Mouse (Mus musculus) kidney, embryonic 16.5 days (tissue): ENCODE data around the gene Fsip1. TPM values are rescaled to one million over a fixed set of nuclear protein-coding genes. Genes with fewer than 3 reads are reported as not detected.
A peak's percentile ranks its signal among the peaks of the same experiment; 100 is the strongest.

ENCODE experiments used
- ATAC-seq: fragments of 200-750 bp; cut with Nextera tagmentation; 2 replicates; pipeline ENCODE4 v1.8.0; 2017; ENCODE audit warnings: moderate TSS enrichment; ENCODE audit not compliant: low FRiP score, low TSS enrichment
- H3K27ac ChIP-seq: fragments of 300-500 bp; sonication (generic); 2 replicates; pipeline ENCODE4 v1.5.1; 2014; ENCODE audit warnings: low read length
- H3K27me3 ChIP-seq: fragments of 300-500 bp; sonication (generic); 2 replicates; pipeline ENCODE4 v1.6.1; 2014; ENCODE audit warnings: low read length, control low read depth, mixed read lengths; ENCODE audit not compliant: insufficient read depth
- H3K36me3 ChIP-seq: fragments of 300-500 bp; sonication (generic); 2 replicates; pipeline ENCODE4 v1.6.1; 2014; ENCODE audit warnings: low read length, control low read depth, mixed read lengths; ENCODE audit not compliant: insufficient read depth
- H3K4me1 ChIP-seq: fragments of 300-500 bp; sonication (generic); 2 replicates; pipeline ENCODE4 v1.6.1; 2014; ENCODE audit warnings: low read length, control low read depth, mixed read lengths; ENCODE audit not compliant: insufficient read depth
- H3K4me2 ChIP-seq: fragments of 300-500 bp; sonication (generic); replicated peaks from 2 replicates; pipeline ENCODE4 v1.6.1; 2014; ENCODE audit warnings: low read depth, low read length
- H3K4me3 ChIP-seq: fragments of 300-500 bp; sonication (generic); 2 replicates; pipeline ENCODE4 v1.5.1; 2014; ENCODE audit warnings: mild to moderate bottlenecking, low read length
- H3K9ac ChIP-seq: fragments of 300-500 bp; sonication (generic); replicated peaks from 2 replicates; pipeline ENCODE4 v1.6.1; 2014; ENCODE audit warnings: low read length
- H3K9me3 ChIP-seq: fragments of 300-500 bp; sonication (generic); 2 replicates; pipeline ENCODE4 v1.6.1; 2016; ENCODE audit warnings: low read length, control low read depth
- WGBS: fragments of 180-500 bp; shearing (Covaris S2); extraction: QIAGEN DNeasy Blood & Tissue Kit; methylation state at CpG from one replicate; pipeline ENCODE4 v1.1.7; 2014; 5-methylcytosine and 5-hydroxymethylcytosine counted together
- polyA plus RNA-seq: library from polyadenylated mRNA; unstranded; fragments of >200 nt; fragmentation: Nextera tagmentation; extraction: Ambion mirVana; gene quantifications from 2 replicates; pipeline ENCODE4 v1.2.1, GENCODE M21; 2015

The Fsip1 gene
- 0.70 and 0.94 TPM in 2 replicates for polyA plus RNA-seq

DNA sequence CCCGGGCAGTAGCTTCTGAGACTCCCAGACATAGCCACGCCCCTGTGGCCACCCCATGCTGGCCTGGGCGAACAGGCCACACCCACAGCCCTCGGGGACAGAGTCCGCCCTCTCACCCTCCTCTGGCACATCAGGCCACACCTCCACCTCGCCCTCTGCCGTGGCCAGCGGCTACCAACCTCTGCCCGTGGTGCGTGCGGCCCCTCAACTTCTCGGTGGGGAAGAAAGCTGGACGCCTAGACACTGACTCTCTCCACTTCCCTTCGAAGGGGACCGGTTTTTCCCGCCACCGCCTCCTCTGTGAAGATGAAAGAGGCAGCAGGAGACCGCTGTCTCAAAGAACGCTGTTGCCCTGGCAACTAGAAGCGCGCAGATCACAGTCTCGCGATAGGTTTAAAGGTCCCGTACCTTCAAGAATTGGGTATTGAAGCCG, at the start of gene Fsip1:
Fsip1 (minus strand) TSS at position 346 of the 433 bp plus-strand sequence.
- 4% methylated on average over 25 of the region's 25 CpGs for WGBS

DNA sequence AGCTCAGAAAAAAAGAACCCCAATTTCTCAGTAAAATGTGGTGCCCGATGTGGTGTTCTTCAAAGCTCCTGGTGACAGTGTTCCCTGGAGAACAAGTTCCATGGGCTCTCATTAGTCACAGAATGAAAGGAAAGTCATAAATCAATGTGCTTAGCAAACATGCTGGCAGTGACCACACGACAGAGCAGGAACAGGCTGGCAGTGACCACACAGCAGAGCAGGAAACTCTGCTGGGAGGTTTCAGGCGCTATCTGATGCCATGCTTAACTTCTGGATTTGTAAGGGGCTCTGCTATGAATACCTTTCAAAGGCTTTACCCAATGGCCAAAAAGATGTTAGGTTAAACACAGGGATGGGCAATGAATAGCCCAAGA, 49.7 kb upstream of the Fsip1 start:
- no peak overlapping the region for H3K4me3 ChIP-seq
- no peaks in the 10 kb centered on the region for H3K27me3 ChIP-seq
- no peak overlapping the region for H3K27ac ChIP-seq
- H3K36me3 ChIP-seq: no peaks in the 10 kb centered on the region
- WGBS: 22% methylated on average over 3 of the region's 3 CpGs
- H3K4me2 ChIP-seq: no peak overlapping the region
- ATAC-seq: no peak
- H3K9ac ChIP-seq: no peak overlapping the region
- H3K9me3 ChIP-seq: no peaks in the 10 kb centered on the region
- H3K4me1 ChIP-seq: 0 out of 2 replicates have a peak, but pooled peaks cover 6% of the 10 kb centered on the region

More for the DNA sequence above, at the start of gene Fsip1:
- Histone ChIP-seq H3K36me3 (no peaks in the 10 kb centered on the region), H3K9me3 (no peaks in the 10 kb centered on the region; the same call in 1 of the 2 replicates), H3K4me1 (peaks cover 6% of the 10 kb centered on the region; the same call in 1 of the 2 replicates), H3K27me3 (0 out of 2 replicates have a peak, but pooled peaks cover 4% of the 10 kb centered on the region), H3K4me3 (peak within 1 kb of the TSS; percentile 55), H3K27ac (no peak within 1 kb of the TSS), H3K9ac (peak within 1 kb of the TSS; percentile 59), H3K4me2 (peak within 1 kb of the TSS; percentile 74)
- ATAC-seq: peak; percentile 99

DNA sequence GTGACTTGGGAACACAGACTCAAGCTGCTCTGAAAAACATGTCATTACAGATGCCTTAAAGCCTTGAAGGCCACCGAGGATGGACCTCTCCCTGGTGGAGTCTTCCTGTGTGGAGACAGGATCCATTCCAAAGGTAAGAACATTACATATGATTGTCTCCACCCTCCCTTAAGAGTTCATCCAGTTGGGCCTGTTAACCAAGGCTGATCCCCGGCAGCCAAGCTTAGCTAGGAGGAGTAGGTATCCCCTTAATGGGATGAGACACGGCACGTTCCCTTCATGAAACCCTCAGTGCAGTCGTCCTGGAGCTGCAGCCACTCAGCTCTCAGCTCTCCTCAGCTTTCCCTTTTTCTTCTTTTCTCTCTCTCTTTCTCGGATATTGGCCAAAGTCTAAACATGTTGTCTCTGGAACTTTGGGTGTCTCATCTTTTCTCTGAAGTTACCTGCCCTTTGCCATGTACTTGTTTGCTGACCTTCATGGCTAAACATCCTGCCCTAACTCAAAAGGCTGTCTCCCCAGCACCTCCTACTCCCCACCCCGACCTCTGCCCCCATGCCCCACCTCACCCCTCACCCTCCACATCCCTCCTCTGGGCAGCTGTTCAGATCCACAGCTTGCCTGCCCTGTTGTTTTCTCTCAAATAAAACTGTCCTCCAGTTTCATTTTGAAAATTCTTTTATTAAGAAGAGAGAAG, 49.2 kb upstream of the Fsip1 start:
- 43% methylated on average over 7 of the region's 7 CpGs for WGBS
- Histone ChIP-seq H3K4me2 (no peak overlapping the region), H3K27ac (no peak overlapping the region), H3K9ac (no peak overlapping the region), H3K4me3 (no peak overlapping the region), H3K9me3 (no peaks in the 10 kb centered on the region), H3K27me3 (no peaks in the 10 kb centered on the region), H3K36me3 (no peaks in the 10 kb centered on the region), H3K4me1 (0 out of 2 replicates have a peak, but pooled peaks cover 6% of the 10 kb centered on the region)
- ATAC-seq: no peak

DNA sequence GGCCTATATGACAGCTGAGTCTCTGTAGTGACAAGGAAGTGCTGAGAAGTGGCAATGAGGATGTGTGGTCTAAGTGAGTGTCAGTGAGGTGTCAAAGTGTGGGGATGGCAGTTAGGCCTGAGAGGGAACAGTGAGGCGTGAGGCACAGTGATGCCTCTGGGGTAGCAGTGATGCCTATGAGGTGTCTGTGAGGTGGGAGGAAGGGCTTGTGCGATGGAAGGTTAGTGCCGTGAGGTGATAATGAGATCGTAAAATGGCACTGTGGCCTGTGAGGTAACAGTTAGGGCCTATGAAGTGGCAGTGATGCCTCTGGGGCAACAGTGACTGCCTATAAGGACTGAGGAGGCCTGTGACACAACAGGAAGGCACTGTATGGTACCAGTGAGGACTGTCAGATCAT, 46.7 kb upstream of the Fsip1 start:
- H3K36me3 ChIP-seq: no peaks in the 10 kb centered on the region
- H3K27ac ChIP-seq: no peak overlapping the region
- no peak overlapping the region for H3K4me3 ChIP-seq
- ATAC-seq: no peak
- H3K9me3 ChIP-seq: no peaks in the 10 kb centered on the region
- 44% methylated on average over 4 of the region's 4 CpGs for WGBS
- no peaks in the 10 kb centered on the region for H3K27me3 ChIP-seq
- 0 out of 2 replicates have a peak, but pooled peaks cover 6% of the 10 kb centered on the region for H3K4me1 ChIP-seq
- no peak overlapping the region for H3K9ac ChIP-seq
- no peak overlapping the region for H3K4me2 ChIP-seq

DNA sequence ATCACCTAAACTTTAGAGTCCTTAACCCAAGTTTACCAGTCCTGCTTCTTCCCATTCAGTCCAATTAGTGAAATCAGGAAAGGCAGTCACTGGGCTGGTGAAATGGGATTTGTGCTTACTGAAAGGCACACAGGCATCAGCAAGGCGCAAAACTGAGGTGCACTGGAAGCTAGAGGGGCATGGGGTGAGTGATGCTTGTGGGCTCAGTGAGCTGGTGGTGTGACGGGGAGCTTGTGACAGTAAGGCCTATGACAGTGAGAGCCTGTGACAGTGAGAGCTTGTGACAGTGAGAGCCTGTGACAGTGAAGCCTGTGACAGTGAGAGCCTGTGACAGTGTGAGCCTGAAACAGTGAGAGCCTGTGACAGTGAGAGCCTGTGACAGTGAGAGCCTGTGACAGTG, 44.9 kb upstream of the Fsip1 start:
- Histone ChIP-seq H3K4me3 (no peak overlapping the region), H3K36me3 (no peaks in the 10 kb centered on the region), H3K27ac (no peak overlapping the region), H3K9ac (no peak overlapping the region), H3K9me3 (no peaks in the 10 kb centered on the region), H3K4me2 (no peak overlapping the region), H3K4me1 (0 out of 2 replicates have a peak, but pooled peaks cover 6% of the 10 kb centered on the region), H3K27me3 (no peaks in the 10 kb centered on the region)
- ATAC-seq: no peak
- 92% methylated on average over 2 of the region's 2 CpGs for WGBS

DNA sequence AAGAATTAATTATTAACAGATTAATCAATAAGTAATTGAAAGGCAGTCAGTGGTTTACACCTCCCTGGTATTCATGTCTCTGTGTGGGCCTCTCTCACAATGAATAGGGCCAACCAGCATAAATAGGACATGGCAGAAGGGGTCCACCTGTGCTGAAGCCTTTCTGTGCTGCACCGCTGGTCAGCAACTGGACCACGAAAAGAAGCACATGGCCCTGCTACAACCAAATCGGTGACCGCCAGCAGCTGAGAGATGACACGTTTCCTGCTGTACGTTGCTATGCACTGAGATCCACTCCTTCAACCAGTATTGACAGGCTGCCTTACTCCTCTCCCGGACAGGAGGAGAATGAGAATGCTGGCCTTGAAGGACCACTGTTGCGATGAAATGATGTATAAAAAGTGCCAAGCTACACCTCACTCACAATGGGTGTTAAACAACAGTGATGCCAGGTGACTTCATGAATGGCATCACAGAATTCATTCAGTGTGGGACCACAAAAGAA, 44.3 kb upstream of the Fsip1 start:
- H3K4me2 ChIP-seq: no peak overlapping the region
- no peak overlapping the region for H3K9ac ChIP-seq
- no peak overlapping the region for H3K27ac ChIP-seq
- H3K4me3 ChIP-seq: no peak overlapping the region
- no peak for ATAC-seq
- no peaks in the 10 kb centered on the region for H3K9me3 ChIP-seq
- no peaks in the 10 kb centered on the region for H3K36me3 ChIP-seq
- no peaks in the 10 kb centered on the region for H3K27me3 ChIP-seq
- 0 out of 2 replicates have a peak, but pooled peaks cover 2% of the 10 kb centered on the region for H3K4me1 ChIP-seq
- WGBS: 64% methylated on average over 8 of the region's 8 CpGs

DNA sequence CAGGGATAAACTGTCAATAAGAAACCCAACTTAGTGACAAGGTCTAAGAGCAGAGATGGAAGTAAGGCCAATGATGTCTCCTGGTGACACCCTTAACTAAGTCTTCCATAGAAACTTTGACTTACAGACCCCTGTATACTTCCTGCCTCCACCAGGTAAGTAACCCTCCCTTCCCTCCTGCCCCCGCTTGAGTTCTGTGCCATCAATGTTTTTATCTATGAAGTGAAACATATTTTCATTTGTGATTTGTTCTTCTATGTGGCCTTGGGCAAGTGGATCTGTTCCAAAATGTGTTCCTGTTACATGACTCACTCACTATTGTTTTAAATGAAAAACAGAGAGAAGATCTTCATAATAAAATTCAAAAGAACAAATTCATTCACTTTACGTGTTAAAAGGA, 43.2 kb upstream of the Fsip1 start:
- Histone ChIP-seq H3K9me3 (no peaks in the 10 kb centered on the region), H3K4me2 (no peak overlapping the region), H3K4me3 (no peak overlapping the region), H3K36me3 (no peaks in the 10 kb centered on the region), H3K27ac (no peak overlapping the region), H3K4me1 (no peaks in the 10 kb centered on the region), H3K9ac (no peak overlapping the region), H3K27me3 (no peaks in the 10 kb centered on the region)
- WGBS: 88% methylated on average over 2 of the region's 2 CpGs
- ATAC-seq: no peak

DNA sequence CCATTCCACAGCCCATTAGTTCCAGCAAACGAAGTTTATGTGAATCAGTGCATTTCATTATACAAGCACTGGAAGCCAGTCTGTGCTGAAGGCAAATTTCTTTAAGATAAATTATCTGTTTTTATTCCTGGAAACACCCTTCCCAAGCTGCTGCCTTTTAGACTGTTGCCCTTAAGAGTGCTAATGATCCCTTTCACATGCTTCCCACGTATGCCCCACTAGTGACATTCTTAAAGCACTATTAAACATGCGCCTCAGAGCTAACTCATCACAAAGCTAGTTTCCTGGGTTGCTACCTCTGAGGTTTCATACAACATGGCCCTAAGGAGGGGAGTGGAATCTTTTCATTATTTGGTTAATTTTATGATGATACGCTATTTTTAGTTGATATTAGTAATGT, 41.8 kb upstream of the Fsip1 start:
- no peak for ATAC-seq
- Histone ChIP-seq H3K36me3 (no peaks in the 10 kb centered on the region), H3K9me3 (no peaks in the 10 kb centered on the region), H3K4me2 (no peak overlapping the region), H3K4me3 (no peak overlapping the region), H3K27ac (no peak overlapping the region), H3K4me1 (no peaks in the 10 kb centered on the region), H3K9ac (no peak overlapping the region), H3K27me3 (no peaks in the 10 kb centered on the region)
- WGBS: 70% methylated on average over 4 of the region's 4 CpGs

DNA sequence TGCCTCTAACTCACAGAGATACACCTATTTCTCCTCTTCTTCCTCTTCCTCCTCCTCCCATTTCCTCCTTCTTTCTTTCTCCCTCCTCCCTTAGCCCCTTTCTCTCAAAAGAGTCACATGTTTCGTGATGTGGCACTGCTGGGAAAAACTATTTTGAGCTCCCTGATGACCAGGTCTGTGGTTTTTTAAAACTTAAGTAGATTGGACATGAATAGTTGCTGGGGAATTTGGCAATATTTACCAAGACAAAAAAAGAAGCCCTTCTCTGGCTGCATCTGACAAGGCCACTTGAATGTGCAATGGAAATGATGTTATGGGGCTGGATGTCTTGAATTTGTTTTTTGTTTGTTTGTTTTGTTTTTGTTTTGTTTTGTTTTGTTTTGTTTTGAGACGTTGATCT, 41.2 kb upstream of the Fsip1 start:
- H3K27ac ChIP-seq: no peak overlapping the region
- no peak for ATAC-seq
- no peaks in the 10 kb centered on the region for H3K9me3 ChIP-seq
- no peaks in the 10 kb centered on the region for H3K27me3 ChIP-seq
- H3K4me3 ChIP-seq: no peak overlapping the region
- no peaks in the 10 kb centered on the region for H3K36me3 ChIP-seq
- H3K4me1 ChIP-seq: no peaks in the 10 kb centered on the region
- H3K9ac ChIP-seq: no peak overlapping the region
- 86% methylated on average over 2 of the region's 2 CpGs for WGBS
- H3K4me2 ChIP-seq: no peak overlapping the region

DNA sequence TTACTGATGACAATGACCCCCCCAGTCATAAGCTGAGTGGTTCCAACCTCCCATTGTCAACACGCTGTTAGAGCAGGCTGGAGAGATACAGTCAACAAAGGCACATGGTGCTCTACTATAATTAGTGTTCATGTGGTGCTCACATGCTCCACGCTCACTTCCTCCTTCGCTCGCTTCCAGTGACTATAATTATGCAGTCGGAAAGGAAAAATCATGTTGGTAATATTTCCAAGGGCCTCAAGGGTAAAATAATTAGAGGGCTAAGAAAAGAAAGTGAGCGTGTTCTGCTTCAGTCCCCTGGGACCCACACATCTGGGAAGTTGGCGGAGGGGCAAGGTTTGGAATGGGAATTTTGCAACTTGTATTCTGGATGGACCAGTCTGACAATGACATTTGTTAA, 38.7 kb upstream of the Fsip1 start:
- Histone ChIP-seq H3K27me3 (no peaks in the 10 kb centered on the region), H3K4me1 (no peaks in the 10 kb centered on the region), H3K36me3 (no peaks in the 10 kb centered on the region), H3K9ac (no peak overlapping the region), H3K9me3 (no peaks in the 10 kb centered on the region), H3K4me2 (no peak overlapping the region), H3K4me3 (no peak overlapping the region), H3K27ac (no peak overlapping the region)
- 67% methylated on average over 7 of the region's 7 CpGs for WGBS
- ATAC-seq: no peak
